Mouse (Mus musculus) hindbrain, postnatal 0 days (tissue): ENCODE measurements around the gene Ubd. TPM values are rescaled to one million over a fixed set of nuclear protein-coding genes. Genes with fewer than 3 reads are reported as not detected.

Experiments
- ATAC-seq: fragments of 200-750 bp; cut with Nextera tagmentation; 2 replicates; pipeline ENCODE4 v1.8.0; 2017; ENCODE audit warnings: mild to moderate bottlenecking, moderate TSS enrichment, moderate library complexity
- DNase-seq: peaks from one replicate; pipeline ENCODE4 v3.0.0-alpha.2; 2015; ENCODE audit warnings: low spot score
- H3K27ac ChIP-seq: fragments of 300-500 bp; sonication (generic); 2 replicates; pipeline ENCODE4 v1.5.1; 2014; ENCODE audit warnings: mild to moderate bottlenecking
- H3K27me3 ChIP-seq: fragments of 300-500 bp; sonication (generic); 2 replicates; pipeline ENCODE4 v1.6.1; 2014; ENCODE audit warnings: low read length, mixed read lengths; ENCODE audit not compliant: insufficient read depth
- H3K36me3 ChIP-seq: fragments of 300-500 bp; sonication (generic); 2 replicates; pipeline ENCODE4 v1.6.1; 2014; ENCODE audit warnings: low read length, mixed read lengths; ENCODE audit not compliant: insufficient read depth
- H3K4me1 ChIP-seq: fragments of 300-500 bp; sonication (generic); 2 replicates; pipeline ENCODE4 v1.6.1; 2014; ENCODE audit warnings: antibody characterized with exemption, low read length, mixed read lengths; ENCODE audit not compliant: insufficient read depth
- H3K4me2 ChIP-seq: fragments of 300-500 bp; sonication (generic); 2 replicates; pipeline ENCODE4 v1.6.1; 2014; ENCODE audit warnings: low read depth, mild to moderate bottlenecking, low read length, moderate library complexity, mixed read lengths
- H3K4me3 ChIP-seq: fragments of 300-500 bp; sonication (generic); 2 replicates; pipeline ENCODE4 v1.5.1; 2014; ENCODE audit warnings: low read length
- H3K9ac ChIP-seq: fragments of 300-500 bp; sonication (generic); replicated peaks from 2 replicates; pipeline ENCODE4 v1.6.1; 2014; ENCODE audit warnings: mild to moderate bottlenecking, low read length, moderate library complexity, mixed read lengths
- H3K9me3 ChIP-seq: fragments of 300-500 bp; sonication (generic); 2 replicates; pipeline ENCODE4 v1.6.1; 2016; ENCODE audit warnings: low read length, mixed read lengths
- CTCF ChIP-seq: IDR thresholded peaks from 2 replicates; pipeline ENCODE4 v1.5.1; 2016; ENCODE audit warnings: antibody characterized with exemption, control low read depth, low read depth
- WGBS: fragments of 180-500 bp; shearing (Covaris S2); extraction: QIAGEN DNeasy Blood & Tissue Kit; methylation state at CpG from one replicate; pipeline ENCODE4 v1.1.7; 2014; 5-methylcytosine and 5-hydroxymethylcytosine counted together
- polyA plus RNA-seq: library from polyadenylated mRNA; unstranded; fragments of >200 nt; fragmentation: Nextera tagmentation; extraction: Ambion mirVana; gene quantifications from 2 replicates; pipeline ENCODE4 v1.2.1, GENCODE M21; 2015
- total RNA-seq: library from RNA; depleted of rRNA; stranded (reverse); fragments of >200 nt; gene quantifications from 2 replicates; pipeline ENCODE4 v1.2.3, GENCODE M21; 2014; rRNA removed

Ubd gene
- not detected in 2 replicates for total RNA-seq
- polyA plus RNA-seq, result not detected in 2 replicates

- no peak for TF ChIP-seq CTCF
- 0 out of 2 replicates have a peak, but pooled peaks cover 5% of the 10 kb centered on the region for H3K27me3 ChIP-seq
- no peaks in the 10 kb centered on the region for H3K9me3 ChIP-seq
- H3K4me3 ChIP-seq, result no peak within 1 kb of the TSS
- WGBS, result 88% methylated on average over 2 of the region's 2 CpGs
- no peaks in the 10 kb centered on the region for H3K36me3 ChIP-seq
- no peak within 1 kb of the TSS for H3K9ac ChIP-seq
- H3K4me2 ChIP-seq, result no peak within 1 kb of the TSS
- H3K4me1 ChIP-seq, result no peaks in the 10 kb centered on the region
- no peak within 1 kb of the TSS for H3K27ac ChIP-seq
- no peak for DNase-seq
- no peak for ATAC-seq
Observed at GRCm38 (mm10) chr17:37193656-37194055, at the start of gene Ubd. TSS of gene Ubd (plus strand) at chr17:37193892.

- Histone ChIP-seq H3K9me3 (no peaks in the 10 kb centered on the region), H3K27me3 (no peaks in the 10 kb centered on the region), H3K4me1 (no peaks in the 10 kb centered on the region), H3K36me3 (no peaks in the 10 kb centered on the region), H3K4me3 (no peak within 1 kb of the TSS), H3K27ac (no peak within 1 kb of the TSS), H3K9ac (no peak within 1 kb of the TSS), H3K4me2 (no peak within 1 kb of the TSS)
- ATAC-seq (no peak), DNase-seq (no peak)
- no peak for TF ChIP-seq CTCF
Observed at GRCm38 (mm10) chr17:37161394-37161793, 32.3 kb upstream of the Ubd start, which contains the start of gene Olfr93. TSS of gene Olfr93 (minus strand) at chr17:37161494.

- H3K9me3 ChIP-seq, result no peaks in the 10 kb centered on the region
- ATAC-seq (no peak), DNase-seq (no peak)
- WGBS, result 58% methylated on average over 6 of the region's 6 CpGs
- H3K4me3 ChIP-seq, result no peak overlapping the region
- H3K36me3 ChIP-seq, result no peaks in the 10 kb centered on the region
- no peak overlapping the region for H3K9ac ChIP-seq
- no peaks in the 10 kb centered on the region for H3K27me3 ChIP-seq
- no peak overlapping the region for H3K4me2 ChIP-seq
- no peaks in the 10 kb centered on the region for H3K4me1 ChIP-seq
- H3K27ac ChIP-seq, result no peak overlapping the region
- no peak for TF ChIP-seq CTCF
Observed at GRCm38 (mm10) chr17:37185474-37185873, 8.2 kb upstream of the Ubd start.

GRCm38 (mm10) chr17:37190711-37191110 is 3.0 kb upstream of the Ubd start:
- H3K4me1 ChIP-seq, result no peaks in the 10 kb centered on the region
- TF ChIP-seq CTCF, result no peak
- no peaks in the 10 kb centered on the region for H3K27me3 ChIP-seq
- H3K9ac ChIP-seq, result no peak overlapping the region
- no peaks in the 10 kb centered on the region for H3K36me3 ChIP-seq
- no peak overlapping the region for H3K4me3 ChIP-seq
- 25% methylated on average over 2 of the region's 2 CpGs for WGBS
- H3K4me2 ChIP-seq, result no peak overlapping the region
- no peaks in the 10 kb centered on the region for H3K9me3 ChIP-seq
- H3K27ac ChIP-seq, result no peak overlapping the region
- DNase-seq, result peak; percentile 75
- peak; percentile 70; the same call in 1 of the 2 replicates for ATAC-seq

GRCm38 (mm10) chr17:37193032-37193431 is 660 bp upstream of the Ubd start:
- DNase-seq (no peak), ATAC-seq (no peak)
- Histone ChIP-seq H3K9ac (no peak overlapping the region), H3K4me2 (no peak overlapping the region), H3K4me1 (no peaks in the 10 kb centered on the region), H3K36me3 (no peaks in the 10 kb centered on the region), H3K4me3 (no peak overlapping the region), H3K9me3 (no peaks in the 10 kb centered on the region), H3K27ac (no peak overlapping the region), H3K27me3 (no peaks in the 10 kb centered on the region)
- no peak for TF ChIP-seq CTCF

GRCm38 (mm10) chr17:37194782-37195181 is 1.1 kb downstream of the Ubd start:
- TF ChIP-seq CTCF, result no peak
- WGBS, result 92% methylated on average over 5 of the region's 5 CpGs
- Histone ChIP-seq H3K4me2 (no peak overlapping the region), H3K4me1 (no peaks in the 10 kb centered on the region), H3K27ac (no peak overlapping the region), H3K9me3 (no peaks in the 10 kb centered on the region), H3K27me3 (0 out of 2 replicates have a peak, but pooled peaks cover 9% of the 10 kb centered on the region), H3K4me3 (no peak overlapping the region), H3K36me3 (no peaks in the 10 kb centered on the region), H3K9ac (no peak overlapping the region)
- ATAC-seq (no peak), DNase-seq (no peak)

GRCm38 (mm10) chr17:37196845-37197724 is 3.4 kb downstream of the Ubd start:
- no peaks in the 10 kb centered on the region for H3K9me3 ChIP-seq
- no peaks in the 10 kb centered on the region for H3K4me1 ChIP-seq
- H3K9ac ChIP-seq, result peak overlapping the region; percentile 63
- ATAC-seq, result peak; percentile 93
- peak; percentile 62 for DNase-seq
- 0 out of 2 replicates have a peak, but pooled peaks cover 9% of the 10 kb centered on the region for H3K27me3 ChIP-seq
- no peak; the same call in 1 of the 2 replicates for TF ChIP-seq CTCF
- 1% methylated on average over 75 of the region's 77 CpGs for WGBS
- no peaks in the 10 kb centered on the region for H3K36me3 ChIP-seq
- H3K4me2 ChIP-seq, result peak overlapping the region; percentile 85
- peak overlapping the region; percentile 81 for H3K27ac ChIP-seq
- H3K4me3 ChIP-seq, result peak overlapping the region; percentile 55
